Comparison of ENCODE assay signal across 20 mouse cellular contexts in the genomic region with DNA sequence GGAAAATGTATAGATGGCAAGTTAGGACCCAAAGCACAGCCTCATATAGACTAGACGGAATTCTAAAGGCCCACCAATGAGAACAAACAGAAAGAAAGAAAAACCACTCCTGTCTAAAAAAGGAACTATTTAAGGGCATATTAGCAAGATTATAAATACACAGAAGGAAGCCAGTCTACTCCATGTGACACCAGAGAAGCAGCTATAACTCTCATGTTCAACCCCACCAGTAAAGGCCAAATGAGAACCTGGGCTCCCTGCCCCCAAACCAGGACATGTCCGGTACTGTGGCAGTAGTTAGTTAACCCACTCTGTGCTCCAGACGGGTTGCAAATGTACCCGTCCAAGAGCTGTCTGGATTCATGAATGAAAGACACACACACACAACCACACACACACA. TPM values are rescaled to one million over a fixed set of nuclear protein-coding genes. Genes with fewer than 3 reads are reported as not detected.
DNase-seq lines count a peak whose midpoint lies in the region; ATAC-seq and TF ChIP-seq lines count a peak whose summit lies in the region.
"Had no signal": no experiment of that assay in that cellular context is flagged by ENCODE, and none has a peak within 500 bp of the region (broad histone marks: within the 10 kb centered on the region; RNA-seq: fewer than 3 reads in every experiment).

No protein-coding gene starts in this region.

- WGBS in midbrain, embryonic 11.5 days, result 92% methylated on average over 4 of the region's 4 CpGs
- WGBS in midbrain, embryonic 14.5 days, result 82% methylated on average over 4 of the region's 4 CpGs
- 87% methylated on average over 4 of the region's 4 CpGs for WGBS in forebrain, embryonic 13.5 days

- H3K9me3 ChIP-seq in midbrain, embryonic 11.5 days (ENCODE audit: control insufficient read depth, low read length), result no peaks in the 10 kb centered on the region
- H3K9me3 ChIP-seq in midbrain, embryonic 14.5 days (ENCODE audit: control insufficient read depth, low read length), result no peaks in the 10 kb centered on the region
- no peaks in the 10 kb centered on the region for H3K9me3 ChIP-seq in forebrain, embryonic 13.5 days (replicated peaks)
- H3K9me3 ChIP-seq: embryonic facial prominence, embryonic 15.5 days; hindbrain, embryonic 13.5 days had no signal

- no peaks in the 10 kb centered on the region for H3K4me1 ChIP-seq in midbrain, embryonic 11.5 days (ENCODE audit: control insufficient read depth, insufficient read depth, low read length)
- no peaks in the 10 kb centered on the region for H3K4me1 ChIP-seq in midbrain, embryonic 14.5 days (ENCODE audit: control insufficient read depth, insufficient read depth, low read length)
- no peaks in the 10 kb centered on the region for H3K4me1 ChIP-seq in embryonic fibroblast, embryonic 13.5 days (ENCODE audit: control insufficient read depth, insufficient read depth, low read length)
- H3K4me1 ChIP-seq in forebrain, embryonic 13.5 days, result no peaks in the 10 kb centered on the region
- H3K4me1 ChIP-seq: embryonic facial prominence, embryonic 15.5 days; hindbrain, embryonic 13.5 days had no signal

- H3K9ac ChIP-seq in midbrain, embryonic 11.5 days (ENCODE audit: low read length), result no peak overlapping the region
- no peak overlapping the region for H3K9ac ChIP-seq in midbrain, embryonic 14.5 days (replicated peaks; ENCODE audit: low read length)
- H3K9ac ChIP-seq in forebrain, embryonic 13.5 days, result no peak overlapping the region
- H3K9ac ChIP-seq: embryonic facial prominence, embryonic 15.5 days; hindbrain, embryonic 13.5 days had no signal

- H3K36me3 ChIP-seq in midbrain, embryonic 11.5 days (ENCODE audit: control insufficient read depth, insufficient read depth, low read length), result no peaks in the 10 kb centered on the region
- no peaks in the 10 kb centered on the region for H3K36me3 ChIP-seq in midbrain, embryonic 14.5 days (ENCODE audit: control insufficient read depth, insufficient read depth, low read length)
- no peaks in the 10 kb centered on the region for H3K36me3 ChIP-seq in forebrain, embryonic 13.5 days (ENCODE audit: poor library complexity, severe bottlenecking)
- H3K36me3 ChIP-seq: embryonic facial prominence, embryonic 15.5 days; hindbrain, embryonic 13.5 days had no signal

- no peak overlapping the region for H3K4me2 ChIP-seq in midbrain, embryonic 11.5 days
- H3K4me2 ChIP-seq in midbrain, embryonic 14.5 days (ENCODE audit: low read length), result no peak overlapping the region
- H3K4me2 ChIP-seq in forebrain, embryonic 13.5 days, result no peak overlapping the region
- H3K4me2 ChIP-seq: embryonic facial prominence, embryonic 15.5 days; hindbrain, embryonic 13.5 days had no signal

- DNase-seq in midbrain, embryonic 11.5 days (ENCODE audit: low spot score, missing footprints), result peak; percentile 17
- DNase-seq in midbrain, embryonic 14.5 days, result no peak
- no peak for DNase-seq in lung, postnatal 36 days
- no peak for DNase-seq in frontal cortex, adult 2 months (ENCODE audit: extremely low spot score in 1 of 2, low spot score in 1 of 2)
- DNase-seq: cerebellum, adult 11-12 months; cerebellum, adult 9-11 months; embryo, embryonic 11 days; gastrocnemius, postnatal 14 days; heart, postnatal 4 days; kidney, adult 11 months had no signal

- H3K27me3 ChIP-seq in midbrain, embryonic 11.5 days (ENCODE audit: control insufficient read depth, insufficient read depth, low read length), result no peaks in the 10 kb centered on the region
- H3K27me3 ChIP-seq in midbrain, embryonic 14.5 days (ENCODE audit: control insufficient read depth, insufficient read depth, low read length), result no peaks in the 10 kb centered on the region
- no peaks in the 10 kb centered on the region for H3K27me3 ChIP-seq in forebrain, embryonic 13.5 days
- H3K27me3 ChIP-seq: embryonic facial prominence, embryonic 15.5 days; hindbrain, embryonic 13.5 days; Patski had no signal

- TF ChIP-seq CTCF in embryonic fibroblast, embryonic 13.5 days (IDR thresholded peaks at IDR 0.05; ENCODE audit: borderline replicate concordance, insufficient read depth, low read length), result no peak

- no peak for ATAC-seq in midbrain, embryonic 11.5 days (ENCODE audit: low FRiP score)
- ATAC-seq in midbrain, embryonic 14.5 days (ENCODE audit: low FRiP score, low TSS enrichment), result no peak
- 0 out of 2 replicates have a peak, but pooled peaks have one; percentile 19 for ATAC-seq in megakaryocyte, adult 5-6 weeks (ENCODE audit: poor library complexity, severe bottlenecking)
- ATAC-seq in forebrain, embryonic 13.5 days, result no peak
- ATAC-seq: activated CD4-positive, CD25-positive, alpha-beta regulatory T cell, adult 4 months; forebrain, embryonic 16.5 days; hindbrain, postnatal 0 days; Patski had no signal

- no peak overlapping the region for H3K27ac ChIP-seq in midbrain, embryonic 11.5 days (ENCODE audit: low read depth, low read length)
- no peak overlapping the region for H3K27ac ChIP-seq in midbrain, embryonic 14.5 days (replicated peaks; ENCODE audit: low read depth, low read length)
- H3K27ac ChIP-seq in embryonic fibroblast, embryonic 13.5 days (ENCODE audit: insufficient read depth, low read length), result peak overlapping the region; percentile 18; the same call in 1 of the 2 replicates
- no peak overlapping the region for H3K27ac ChIP-seq in forebrain, embryonic 13.5 days
- H3K27ac ChIP-seq: embryonic facial prominence, embryonic 15.5 days; hindbrain, embryonic 13.5 days; hindbrain, postnatal 0 days had no signal

- H3K4me3 ChIP-seq in midbrain, embryonic 11.5 days (ENCODE audit: low read depth, low read length), result no peak overlapping the region
- H3K4me3 ChIP-seq in midbrain, embryonic 14.5 days (replicated peaks; ENCODE audit: low read depth, low read length), result no peak overlapping the region
- H3K4me3 ChIP-seq in embryonic fibroblast, embryonic 13.5 days (ENCODE audit: insufficient read depth, low read length), result no peak overlapping the region
- H3K4me3 ChIP-seq in forebrain, embryonic 13.5 days, result no peak overlapping the region
- H3K4me3 ChIP-seq: embryonic facial prominence, embryonic 15.5 days; hindbrain, embryonic 13.5 days had no signal

- TF ChIP-seq POLR2A in embryonic fibroblast, embryonic 13.5 days (IDR thresholded peaks at IDR 0.05; ENCODE audit: low read depth, low read length), result no peak

RNA-seq across cellular contexts. Expression of gene Cfap54, which starts 14.4 kb away (rescaled TPM):
- 0.80 and 0.89 TPM in 2 replicates for polyA plus RNA-seq in midbrain, embryonic 11.5 days (2014; fragmentation: Nextera tagmentation; extraction: Ambion mirVana)
- 2.7 TPM in 2 replicates for polyA plus RNA-seq in midbrain, embryonic 14.5 days (2014; fragmentation: Nextera tagmentation; extraction: Ambion mirVana)
- 0.20 and 0.23 TPM in 2 replicates for polyA plus RNA-seq in embryonic fibroblast, embryonic 13.5 days (2011; ENCODE audit: insufficient read length, low read depth, missing spikeins)
- total RNA-seq in megakaryocyte, adult 5-6 weeks (2015), result 0.25 and 0.57 TPM in 2 replicates
- 0.24 and 1.1 TPM in 2 replicates for total RNA-seq in megakaryocyte, adult 5-6 weeks (2017)
- 3.5 and 3.8 TPM in 2 replicates for polyA plus RNA-seq in frontal cortex, adult 2 months (2012; rRNA removed)
- 1.6 and 2.3 TPM in 2 replicates for polyA plus RNA-seq in forebrain, embryonic 13.5 days (2015; fragmentation: Nextera tagmentation; extraction: Ambion mirVana)
- polyA plus RNA-seq: embryonic facial prominence, embryonic 11.5 days had no signal
